Mouse (Mus musculus): Measurements from ENCODE around the gene Gpr19. TPM values are rescaled to one million over a fixed set of nuclear protein-coding genes. Genes with fewer than 3 reads are reported as not detected.
A peak's percentile ranks its signal among the peaks of the same experiment; 100 is the strongest.

Gpr19 gene
- total and polyA plus RNA-seq, 3 experiments = 5.2 to 9.6 (median 8.6) TPM

- no peak for DNase-seq
Measured at GRCm38 (mm10) chr6:134887008-134887407, 11.4 kb downstream of the Gpr19 start.

- no peak for DNase-seq
Measured at GRCm38 (mm10) chr6:134886475-134886874, 11.9 kb downstream of the Gpr19 start.

- DNase-seq = no peak
Measured at GRCm38 (mm10) chr6:134885515-134885914, 12.9 kb downstream of the Gpr19 start.

GRCm38 (mm10) chr6:134883661-134884060, 14.7 kb downstream of the Gpr19 start:
- no peak for DNase-seq

- no peak for DNase-seq
Measured at GRCm38 (mm10) chr6:134880046-134880445, 18.3 kb downstream of the Gpr19 start.

- DNase-seq = no peak
Measured at GRCm38 (mm10) chr6:134879556-134879955, 18.8 kb downstream of the Gpr19 start.

- no peak for DNase-seq
Measured at GRCm38 (mm10) chr6:134877892-134878291, 20.5 kb downstream of the Gpr19 start.

GRCm38 (mm10) chr6:134877276-134877675, 21.1 kb downstream of the Gpr19 start:
- DNase-seq = no peak

- peak; percentile 17 for DNase-seq
Measured at GRCm38 (mm10) chr6:134876795-134877194, 21.6 kb downstream of the Gpr19 start.

- DNase-seq = no peak
Measured at GRCm38 (mm10) chr6:134873018-134873417, 25.4 kb downstream of the Gpr19 start.

- no peak for DNase-seq
Measured at GRCm38 (mm10) chr6:134872236-134872635, 26.1 kb downstream of the Gpr19 start.

GRCm38 (mm10) chr6:134870887-134871286, 27.5 kb downstream of the Gpr19 start:
- DNase-seq = no peak

- no peak for DNase-seq
Measured at GRCm38 (mm10) chr6:134870209-134870742, 28.1 kb downstream of the Gpr19 start.

GRCm38 (mm10) chr6:134867325-134867724, 31.1 kb downstream of the Gpr19 start:
- DNase-seq = no peak

GRCm38 (mm10) chr6:134866113-134866512, 32.3 kb downstream of the Gpr19 start:
- no peak for DNase-seq

GRCm38 (mm10) chr6:134863146-134863545, 35.2 kb downstream of the Gpr19 start:
- peak; percentile 91 for DNase-seq

- peak; percentile 25 for DNase-seq
Measured at GRCm38 (mm10) chr6:134862671-134863104, 35.7 kb downstream of the Gpr19 start.

- no peak for DNase-seq
Measured at GRCm38 (mm10) chr6:134861386-134861785, 37.0 kb downstream of the Gpr19 start.

- DNase-seq = no peak
Measured at GRCm38 (mm10) chr6:134860275-134860674, 38.1 kb downstream of the Gpr19 start.

GRCm38 (mm10) chr6:134859021-134859420, 39.4 kb downstream of the Gpr19 start:
- no peak for DNase-seq

- no peak for DNase-seq
Measured at GRCm38 (mm10) chr6:134855926-134856325, 42.5 kb downstream of the Gpr19 start.

- no peak for DNase-seq
Measured at GRCm38 (mm10) chr6:134854782-134855181, 43.6 kb downstream of the Gpr19 start.

- peak; percentile 55 for DNase-seq
Measured at GRCm38 (mm10) chr6:134849985-134850384, 48.4 kb downstream of the Gpr19 start.

GRCm38 (mm10) chr6:134849461-134849860, 48.9 kb downstream of the Gpr19 start:
- no peak for DNase-seq

All from adrenal gland, adult 2 months (tissue).